Mouse (Mus musculus) erythroid progenitor cell, adult 5-6 weeks (primary cell): ENCODE measurements around the gene Dcaf7. TPM values are rescaled to one million over a fixed set of nuclear protein-coding genes. Genes with fewer than 3 reads are reported as not detected.

ENCODE experiments used
- ATAC-seq: replicated peaks from 2 replicates; pipeline ENCODE4 v1.8.0; 2016; ENCODE audit warnings: moderate number of reproducible peaks, mild to moderate bottlenecking, moderate TSS enrichment, inconsistent platforms; ENCODE audit not compliant: poor library complexity, low FRiP score, severe bottlenecking
- total RNA-seq, 2 experiments: library from RNA; stranded (forward) in 1 of 2; stranded (reverse) in 1 of 2; fragments of 150-400 nt in 1 of 2; fragments of 186-747, 209-891 nt in 1 of 2; gene quantifications; 2 replicates each; pipeline versions ENCODE4 v1.2.3 to v1.2.4; 2015 to 2017; ENCODE audit warnings: low replicate concordance in 2 of 2

Gene Dcaf7
- total RNA-seq, 2 experiments from 2014 or later: 25.2 to 26.9 TPM

- no peak for ATAC-seq
Observed at GRCm38 (mm10) chr11:106034986-106035385, 1.7 kb upstream of the Dcaf7 start.

- no peak for ATAC-seq
Observed at GRCm38 (mm10) chr11:106037418-106037751, 713 bp downstream of the Dcaf7 start.

GRCm38 (mm10) chr11:106044349-106044748 lies 7.7 kb downstream of the Dcaf7 start:
- no peak for ATAC-seq

- no peak for ATAC-seq
Observed at GRCm38 (mm10) chr11:106045256-106045655, 8.6 kb downstream of the Dcaf7 start.

GRCm38 (mm10) chr11:106045780-106046179 lies 9.1 kb downstream of the Dcaf7 start:
- no peak for ATAC-seq

- no peak for ATAC-seq
Observed at GRCm38 (mm10) chr11:106046584-106046983, 9.9 kb downstream of the Dcaf7 start.

GRCm38 (mm10) chr11:106053921-106054320 lies 17.2 kb downstream of the Dcaf7 start:
- ATAC-seq: no peak

GRCm38 (mm10) chr11:106054600-106054999 lies 17.9 kb downstream of the Dcaf7 start:
- ATAC-seq: no peak

GRCm38 (mm10) chr11:106055341-106055740 lies 18.7 kb downstream of the Dcaf7 start:
- no peak for ATAC-seq

GRCm38 (mm10) chr11:106056819-106057491 lies 20.3 kb downstream of the Dcaf7 start:
- peak; percentile 57; the same call in 1 of the 2 replicates for ATAC-seq

- no peak for ATAC-seq
Observed at GRCm38 (mm10) chr11:106058020-106058419, 21.3 kb downstream of the Dcaf7 start.

- no peak for ATAC-seq
Observed at GRCm38 (mm10) chr11:106060549-106060948, 23.9 kb downstream of the Dcaf7 start.

GRCm38 (mm10) chr11:106061311-106061710 lies 24.6 kb downstream of the Dcaf7 start:
- no peak for ATAC-seq

- no peak for ATAC-seq
Observed at GRCm38 (mm10) chr11:106063756-106064155, 27.1 kb downstream of the Dcaf7 start.

- ATAC-seq: peak; percentile 22
Observed at GRCm38 (mm10) chr11:106065073-106065922, 28.6 kb downstream of the Dcaf7 start.

GRCm38 (mm10) chr11:106065923-106066571 lies 29.4 kb downstream of the Dcaf7 start, which contains the start of gene Taco1:
TSS of gene Taco1 (plus strand) at chr11:106066061.
- peak; percentile 97 for ATAC-seq

- ATAC-seq: 0 out of 2 replicates have a peak, but pooled peaks have one; percentile 5
Observed at GRCm38 (mm10) chr11:106066616-106067015, 29.9 kb downstream of the Dcaf7 start.

GRCm38 (mm10) chr11:106073774-106074173 lies 37.1 kb downstream of the Dcaf7 start:
- no peak for ATAC-seq

- peak; percentile 81; the same call in 1 of the 2 replicates for ATAC-seq
Observed at GRCm38 (mm10) chr11:106076321-106076720, 39.6 kb downstream of the Dcaf7 start.
